Mouse (Mus musculus): Measurements from ENCODE around the gene Ripor2.

Ripor2 gene

DNA sequence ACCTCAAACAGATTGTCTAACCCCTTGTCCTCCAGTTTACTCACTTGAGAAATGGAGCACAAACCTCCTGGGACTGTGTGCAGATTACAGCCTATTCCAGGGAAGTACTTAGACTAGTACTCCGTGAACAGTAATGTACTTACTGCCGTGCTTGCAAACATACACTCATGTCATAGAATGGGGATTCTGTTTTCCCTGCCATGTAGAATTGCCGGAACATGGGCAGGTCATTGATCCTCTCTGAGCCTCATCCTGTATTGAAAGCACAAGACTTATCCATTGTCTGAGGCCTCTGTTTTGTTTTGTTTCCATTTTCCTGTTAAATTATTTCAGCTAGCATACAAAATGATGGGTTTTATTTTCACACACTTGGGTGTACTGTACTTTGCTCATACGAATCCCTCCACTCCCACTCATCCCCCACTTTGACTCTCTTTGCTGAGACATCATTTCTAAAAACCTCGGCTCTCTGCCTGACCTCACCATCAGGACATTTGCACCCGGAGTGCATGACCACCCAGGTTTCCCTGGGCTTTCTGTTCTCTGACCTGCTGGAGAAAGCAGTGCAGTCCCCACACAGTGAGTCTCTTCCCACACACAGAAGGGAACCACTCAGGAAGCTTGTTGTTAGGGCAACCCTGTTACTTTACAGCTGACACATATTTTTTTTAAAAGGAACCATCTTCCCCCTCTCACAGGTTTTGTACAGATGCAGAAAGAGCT is 35.2 kb downstream of the Ripor2 start:
- no peak for DNase-seq (ENCODE audit: low read depth, low spot score)

DNA sequence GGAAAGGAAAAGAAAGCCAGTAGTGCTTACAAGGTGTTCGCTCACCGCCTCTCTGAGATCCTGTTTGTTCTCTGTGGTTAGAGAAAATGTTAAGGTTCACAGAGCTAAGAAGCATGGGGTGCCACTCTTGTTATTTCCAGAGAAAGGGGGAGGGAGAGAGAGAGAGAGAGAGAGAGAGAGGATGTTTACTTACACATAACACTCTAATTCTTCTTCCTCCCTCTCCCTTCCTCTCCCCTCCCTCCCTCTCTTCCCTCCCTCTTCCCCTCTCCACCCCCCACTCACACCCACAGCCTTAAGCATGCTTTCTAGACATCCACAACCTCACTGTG is 35.8 kb downstream of the Ripor2 start:
- DNase-seq (ENCODE audit: low read depth, low spot score) = no peak

DNA sequence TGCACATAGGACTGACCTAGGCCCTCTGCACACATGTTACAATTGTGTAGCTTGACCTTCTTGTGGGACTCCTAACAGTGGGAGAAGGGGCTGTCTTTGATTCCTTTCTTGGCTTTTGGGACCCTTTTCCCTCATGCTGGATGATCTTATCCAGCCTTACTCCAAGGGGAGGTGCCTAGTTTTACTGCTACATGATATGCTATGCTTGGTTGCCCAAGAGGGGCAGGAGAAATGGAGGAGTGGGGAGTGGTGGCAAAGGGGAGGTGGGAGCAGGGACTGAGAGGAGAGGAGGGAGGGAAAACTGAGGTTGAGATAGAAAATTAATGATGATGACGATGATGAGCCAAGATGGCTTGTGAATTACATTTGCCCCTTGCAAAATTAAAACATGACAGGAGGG is 37.7 kb downstream of the Ripor2 start:
- no peak for DNase-seq (ENCODE audit: low read depth, low spot score)

DNA sequence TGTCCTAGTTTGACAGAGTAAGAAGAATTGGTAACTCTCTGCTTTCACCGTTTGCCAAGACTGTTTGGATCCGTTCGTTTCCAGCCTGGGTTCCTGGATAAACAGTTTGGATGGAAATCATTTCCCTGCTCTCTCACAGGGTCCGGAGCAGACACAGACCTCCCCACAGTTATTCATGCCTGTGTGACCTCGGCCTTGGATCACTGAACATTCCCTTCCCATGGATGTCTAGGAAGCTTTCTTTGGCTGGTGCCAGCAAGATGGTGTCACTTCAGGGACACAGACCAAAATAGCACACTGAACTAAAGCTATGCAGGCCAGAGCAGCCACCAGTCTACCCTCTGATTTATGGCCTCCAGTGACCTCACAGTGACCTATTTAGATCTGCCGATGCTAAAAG is 38.5 kb downstream of the Ripor2 start:
- no peak for DNase-seq (ENCODE audit: low read depth, low spot score)

DNA sequence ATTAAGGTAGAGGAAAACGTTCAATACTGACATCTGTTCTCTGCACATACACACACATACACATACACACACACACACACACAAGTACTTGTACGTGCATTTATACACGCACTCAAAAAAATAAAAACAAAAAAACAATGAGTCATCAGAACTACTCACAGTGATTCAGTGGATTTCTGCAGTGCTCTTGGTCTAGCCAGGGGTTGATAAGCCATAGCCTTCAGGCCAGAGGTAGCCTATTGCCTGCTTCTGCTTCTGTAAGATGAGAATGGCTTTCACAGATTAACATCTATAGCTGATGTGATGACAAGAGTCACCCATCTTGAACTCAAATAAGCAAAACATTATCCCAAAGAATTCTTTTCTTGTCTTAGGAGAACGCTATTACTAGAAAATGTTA is 41.6 kb downstream of the Ripor2 start:
- DNase-seq (ENCODE audit: low read depth, low spot score) = no peak

DNA sequence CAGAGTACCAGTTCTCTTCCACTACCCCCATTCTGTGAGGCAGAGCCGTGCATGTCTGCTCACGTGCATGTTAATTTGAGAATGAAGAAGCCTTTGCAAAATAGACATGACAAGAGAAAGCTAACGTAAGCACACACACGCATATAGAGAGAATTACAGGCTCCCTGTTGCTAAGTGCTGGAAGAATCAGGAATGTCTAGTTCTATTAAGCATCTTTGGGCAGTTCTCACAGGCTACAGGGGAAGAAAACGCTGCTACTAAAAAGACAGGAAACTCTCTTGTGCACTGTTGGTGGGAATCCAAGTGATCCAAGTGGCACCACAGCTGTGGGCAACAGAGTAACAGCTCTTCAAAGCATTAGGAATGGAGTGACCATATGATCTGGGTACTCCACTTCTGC is 43.1 kb downstream of the Ripor2 start:
- no peak for DNase-seq (ENCODE audit: low read depth, low spot score)

DNA sequence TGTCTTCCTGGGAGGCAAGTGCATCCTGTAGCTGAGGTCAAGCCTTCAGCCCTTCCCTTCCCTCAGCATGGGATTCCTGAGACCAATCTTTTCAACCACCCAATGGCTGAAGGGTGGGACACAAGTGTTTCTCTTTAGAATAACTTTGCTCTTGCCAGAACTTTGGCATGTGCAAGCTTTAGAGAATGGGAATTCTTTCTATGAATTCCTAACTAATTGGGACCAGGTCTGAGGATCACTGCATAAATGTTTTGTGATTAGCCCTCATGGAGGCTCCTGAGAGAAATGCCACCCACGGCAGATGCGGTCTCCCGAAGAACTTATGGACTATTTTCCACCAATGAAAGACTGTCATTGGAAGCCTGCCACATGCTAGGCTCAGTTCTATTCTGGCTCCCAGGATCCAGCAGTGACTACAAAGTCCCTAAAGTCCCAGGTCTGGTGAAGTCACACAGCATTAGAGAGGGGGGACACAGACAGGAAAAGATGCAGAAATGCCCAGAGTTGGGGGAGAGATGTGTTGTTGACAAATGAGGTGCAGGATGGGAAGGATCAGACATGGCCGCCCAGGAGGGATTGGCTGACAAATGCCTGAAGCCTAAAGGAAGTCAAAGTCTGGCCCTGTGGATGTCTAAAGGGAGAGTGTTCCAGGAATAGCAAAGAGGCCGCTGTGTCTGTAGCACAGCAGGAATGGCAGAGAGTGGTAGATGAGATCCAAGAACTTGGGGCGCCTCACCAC is 44.9 kb downstream of the Ripor2 start:
- no peak for DNase-seq (ENCODE audit: low read depth, low spot score)

DNA sequence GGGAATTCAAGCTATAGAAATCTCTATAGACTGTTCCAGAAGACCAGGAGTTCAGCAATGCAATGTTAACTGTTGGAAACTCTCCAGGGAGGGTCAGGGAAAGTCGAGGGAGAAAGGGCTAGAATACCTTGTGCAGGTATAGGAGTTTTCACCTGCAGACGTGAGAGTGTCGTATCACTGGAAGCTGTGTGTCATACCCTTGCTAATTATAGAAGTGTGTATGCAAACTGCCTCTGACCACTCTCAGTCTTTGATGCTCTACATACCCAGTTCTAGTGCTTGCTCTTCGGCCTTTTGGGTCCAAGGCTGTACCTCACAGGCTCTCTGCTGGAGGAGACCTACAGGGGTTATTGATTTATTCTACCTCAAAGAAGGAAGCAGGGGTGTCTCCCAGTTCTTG is 46.2 kb downstream of the Ripor2 start:
- no peak for DNase-seq (ENCODE audit: low read depth, low spot score)

DNA sequence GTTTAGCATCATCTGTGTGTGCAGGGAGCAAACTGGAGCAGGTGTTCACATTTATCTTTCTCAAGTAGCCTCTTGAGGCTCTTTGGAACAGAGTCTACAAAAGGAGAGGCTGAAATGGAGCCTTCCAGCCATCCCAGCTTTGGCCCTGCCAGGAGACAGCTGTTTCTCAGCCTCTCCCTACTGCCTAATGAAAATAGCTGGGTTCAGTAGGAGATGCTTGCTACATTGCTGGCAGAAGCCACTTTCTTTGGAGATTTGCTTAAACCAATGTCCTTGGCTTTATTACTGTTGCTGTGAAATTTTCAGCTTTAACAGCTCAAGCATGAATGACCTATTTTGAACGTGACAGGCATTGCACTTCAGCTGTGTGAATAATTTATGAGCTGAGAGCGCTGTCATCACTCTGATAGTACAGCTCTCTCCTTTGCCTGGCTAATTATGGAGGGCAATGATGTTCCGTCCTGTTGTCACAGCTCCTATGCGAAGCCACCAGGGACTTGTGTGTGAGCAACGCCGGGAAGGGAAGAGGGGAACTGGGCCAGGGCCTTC is 47.2 kb downstream of the Ripor2 start:
- DNase-seq (ENCODE audit: low read depth, low spot score) = no peak

DNA sequence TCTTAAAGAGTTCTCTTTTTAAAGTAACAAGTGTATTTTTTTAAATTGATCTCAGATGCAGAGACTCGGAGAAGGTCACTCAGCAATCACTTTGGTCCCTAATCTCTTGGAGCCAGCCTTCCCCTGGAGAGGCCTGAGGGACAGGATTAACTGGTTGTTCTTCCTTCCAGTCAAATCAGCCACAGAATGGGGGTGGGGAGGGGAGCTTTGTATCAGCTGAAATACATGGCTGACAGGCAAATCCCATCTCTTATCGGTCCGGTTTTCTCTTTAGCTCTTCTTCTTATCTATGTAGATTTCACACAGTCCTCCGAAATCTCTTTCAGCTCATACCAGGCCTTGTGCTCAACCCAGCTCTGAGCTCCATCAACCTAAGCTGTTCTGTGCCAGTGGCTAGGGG is 48.4 kb downstream of the Ripor2 start:
- no peak for DNase-seq (ENCODE audit: low read depth, low spot score)

DNA sequence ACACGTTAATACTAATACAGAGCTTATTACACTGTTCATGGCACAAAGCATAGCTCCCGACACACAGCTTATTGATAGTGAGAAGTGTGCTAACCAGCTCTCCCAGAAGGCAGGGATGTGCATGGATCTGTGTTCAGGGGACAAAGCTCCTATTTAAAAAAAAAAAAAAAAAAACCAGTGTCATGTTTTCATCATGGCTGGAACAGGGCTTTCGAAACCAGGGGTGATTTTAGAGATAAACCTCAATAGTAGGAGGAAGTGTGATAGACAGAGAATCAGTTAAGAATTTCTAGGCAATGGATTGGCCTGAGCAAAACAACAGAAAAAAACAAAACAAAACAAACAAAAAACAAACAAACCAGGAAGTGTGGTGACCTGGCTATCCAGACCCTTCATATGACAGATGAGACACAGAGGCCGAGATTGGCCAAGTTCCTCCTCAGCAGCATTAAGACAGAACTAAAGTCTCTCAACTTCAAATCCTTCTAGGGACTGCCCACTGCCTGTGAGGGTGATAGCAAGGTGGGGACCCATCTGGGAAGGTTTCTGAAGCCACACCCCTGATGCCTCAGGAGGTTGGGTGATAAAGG is 51.1 kb downstream of the Ripor2 start:
- DNase-seq (ENCODE audit: low read depth, low spot score) = no peak

DNA sequence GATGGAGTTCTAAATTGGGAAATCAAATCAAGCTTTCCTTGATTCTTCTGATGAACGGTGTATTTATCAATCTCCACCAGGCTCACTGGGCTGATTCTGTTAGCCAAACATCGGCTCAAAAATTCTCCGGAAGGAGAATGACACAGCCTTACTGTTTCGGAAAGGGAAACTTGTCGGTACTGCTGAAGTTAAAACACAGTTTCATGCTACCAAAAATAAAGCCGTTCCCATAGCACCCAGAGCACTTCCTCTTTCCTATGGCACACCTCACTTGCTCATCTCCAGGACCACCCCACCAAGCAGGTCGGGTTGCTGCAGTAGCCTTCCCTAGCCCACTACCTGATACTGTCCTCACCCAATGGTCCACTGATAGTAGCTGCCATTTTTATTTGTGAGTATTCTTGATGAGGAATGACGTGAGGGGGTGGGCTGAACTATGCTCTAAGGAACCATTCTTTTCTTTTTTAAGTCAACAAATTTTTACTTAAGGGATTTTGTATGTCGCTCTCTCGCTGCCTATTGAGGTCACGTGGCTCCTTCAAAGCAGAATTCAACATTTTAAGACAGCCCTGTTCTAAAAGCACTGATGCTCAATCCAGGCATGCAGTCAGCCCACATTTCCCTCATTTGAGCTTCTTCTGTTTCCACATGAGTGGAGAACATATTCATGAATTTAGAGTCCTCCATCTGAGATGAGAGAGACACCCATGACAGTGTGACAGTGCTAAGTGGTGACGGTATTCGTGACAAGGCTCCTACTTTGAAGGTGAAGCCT is 52.5 kb downstream of the Ripor2 start:
- no peak for DNase-seq (ENCODE audit: low read depth, low spot score)

DNA sequence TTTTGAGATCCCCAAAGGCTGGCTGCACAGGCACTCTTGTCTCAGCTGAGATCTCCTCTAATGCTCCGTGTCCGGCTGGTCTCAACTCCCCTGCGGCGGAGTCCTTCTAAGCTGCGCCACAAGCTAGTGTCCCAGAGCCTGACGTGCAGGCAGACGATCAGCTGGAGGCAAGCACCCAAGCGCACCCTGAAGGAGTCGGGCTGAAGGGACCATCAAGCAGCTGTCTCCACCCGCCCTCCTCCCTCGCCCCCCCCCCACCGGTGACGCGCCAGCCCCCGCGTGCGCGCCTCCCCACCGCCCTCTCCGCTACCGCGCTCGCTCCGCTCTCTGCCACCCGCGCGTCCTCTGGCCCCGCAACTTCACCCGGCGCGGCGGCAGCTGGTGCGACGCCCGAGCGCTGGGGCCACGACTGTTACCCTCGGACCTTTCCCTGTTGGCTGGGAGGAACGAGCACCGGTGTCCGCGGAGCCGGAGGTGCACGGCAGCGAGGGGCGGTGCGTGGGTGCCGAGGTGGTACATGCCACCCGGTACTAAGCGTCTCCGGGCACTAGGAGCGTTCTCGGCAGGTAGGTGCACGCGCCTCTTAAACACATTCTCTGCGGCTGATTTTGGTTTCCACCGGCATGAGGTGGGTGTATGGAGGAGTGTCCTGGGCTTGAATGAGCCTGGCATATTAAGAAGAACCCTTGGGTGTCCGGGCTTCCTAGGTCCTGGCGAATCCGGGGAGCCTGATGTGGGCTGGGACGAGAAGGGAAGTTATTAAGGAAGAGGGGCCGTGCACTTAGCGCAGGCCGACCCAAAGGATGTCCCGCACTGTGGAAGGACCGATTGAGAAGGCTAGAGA is 56.6 kb downstream of the Ripor2 start:
- no peak for DNase-seq (ENCODE audit: low read depth, low spot score)

DNA sequence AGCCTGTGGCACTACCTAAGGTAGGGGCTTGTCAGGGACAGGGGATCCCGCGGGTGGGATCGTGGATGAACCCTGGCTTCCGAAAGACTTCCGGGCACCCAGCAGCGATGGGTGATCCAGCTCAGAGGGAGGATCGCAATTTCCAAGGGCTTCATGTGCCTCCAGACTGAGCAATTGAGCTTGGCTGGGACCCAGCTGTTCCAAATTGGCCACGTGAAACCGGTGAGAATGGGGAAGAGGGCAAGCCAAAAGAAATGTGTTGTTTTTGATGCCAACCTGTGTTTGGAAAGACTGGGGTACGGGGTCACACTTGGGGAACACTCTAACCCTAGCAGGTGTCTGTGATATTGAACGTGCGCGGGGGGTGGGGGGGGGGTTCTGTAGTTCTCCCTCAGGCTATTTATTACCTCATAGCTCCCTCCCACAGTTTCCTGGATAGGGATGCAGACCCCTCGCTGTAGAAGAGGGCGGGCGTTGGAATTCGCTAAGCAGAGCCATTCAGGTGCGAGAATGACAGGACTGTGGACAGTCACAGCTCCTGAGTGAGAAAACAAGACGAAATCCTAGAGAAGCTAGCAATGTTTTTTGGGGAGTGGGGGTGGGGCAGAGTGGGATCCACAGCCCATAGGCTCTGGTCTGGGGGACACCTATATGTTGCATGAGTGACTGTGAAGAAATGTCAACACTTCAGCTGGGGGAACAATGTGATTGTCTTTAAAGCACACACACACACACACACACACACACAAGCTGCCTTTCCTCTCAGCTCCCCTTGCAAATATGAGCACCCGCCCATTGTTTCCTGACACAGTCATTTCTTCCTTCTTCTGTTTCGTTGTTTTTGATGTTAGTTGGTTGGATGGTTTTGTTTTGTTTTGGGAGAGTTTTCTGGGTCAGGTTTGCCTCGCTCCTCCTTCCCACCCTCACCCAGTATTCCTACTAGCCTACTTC is 57.5 kb downstream of the Ripor2 start:
- no peak for DNase-seq (ENCODE audit: low read depth, low spot score)

DNA sequence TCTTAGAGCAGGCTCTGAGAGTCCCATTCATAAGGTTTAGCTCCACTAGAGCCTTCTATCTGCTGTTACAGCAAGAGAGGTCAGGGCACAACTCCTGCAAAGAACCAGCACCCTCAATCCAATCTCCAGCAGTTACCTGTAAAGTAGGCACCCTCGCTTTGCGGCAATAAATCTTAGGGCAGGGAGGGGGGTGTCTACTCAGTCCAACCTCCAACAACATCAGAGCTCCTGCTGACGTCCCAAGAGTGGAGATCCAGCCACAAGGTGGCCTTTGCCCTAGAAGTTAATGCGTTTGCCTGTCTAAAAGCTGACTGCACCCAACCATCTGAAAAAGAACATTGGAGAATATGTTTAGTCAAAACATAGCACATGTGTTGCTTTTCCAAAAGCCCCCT is 58.2 kb downstream of the Ripor2 start:
- no peak for DNase-seq (ENCODE audit: low read depth, low spot score)

DNA sequence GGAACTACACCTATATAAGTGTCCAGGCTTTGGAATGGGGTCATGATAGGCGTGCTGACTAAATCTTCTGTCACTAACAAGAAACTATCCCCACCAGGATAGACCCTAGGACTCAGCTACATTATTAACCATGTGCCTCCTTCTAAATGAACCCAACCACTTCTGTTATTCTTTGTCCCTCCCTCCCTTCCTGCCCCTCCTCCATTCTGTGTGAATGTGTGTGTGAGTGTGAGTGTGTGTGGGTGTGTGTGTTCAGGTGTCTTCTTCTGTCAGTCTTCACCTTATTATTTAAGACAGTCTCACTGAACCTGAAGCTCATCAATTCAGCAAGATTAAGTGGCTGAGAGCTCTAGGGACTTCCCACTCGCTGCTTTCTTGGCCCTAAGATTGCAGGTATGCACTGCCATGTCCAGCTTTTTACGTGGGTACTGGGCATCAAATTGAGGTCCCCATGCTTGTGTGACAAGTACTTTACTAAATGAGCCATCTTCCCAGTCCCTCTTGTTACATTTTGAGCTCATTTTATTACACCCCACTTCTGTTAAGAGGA is 58.9 kb downstream of the Ripor2 start:
- DNase-seq (ENCODE audit: low read depth, low spot score) = no peak

DNA sequence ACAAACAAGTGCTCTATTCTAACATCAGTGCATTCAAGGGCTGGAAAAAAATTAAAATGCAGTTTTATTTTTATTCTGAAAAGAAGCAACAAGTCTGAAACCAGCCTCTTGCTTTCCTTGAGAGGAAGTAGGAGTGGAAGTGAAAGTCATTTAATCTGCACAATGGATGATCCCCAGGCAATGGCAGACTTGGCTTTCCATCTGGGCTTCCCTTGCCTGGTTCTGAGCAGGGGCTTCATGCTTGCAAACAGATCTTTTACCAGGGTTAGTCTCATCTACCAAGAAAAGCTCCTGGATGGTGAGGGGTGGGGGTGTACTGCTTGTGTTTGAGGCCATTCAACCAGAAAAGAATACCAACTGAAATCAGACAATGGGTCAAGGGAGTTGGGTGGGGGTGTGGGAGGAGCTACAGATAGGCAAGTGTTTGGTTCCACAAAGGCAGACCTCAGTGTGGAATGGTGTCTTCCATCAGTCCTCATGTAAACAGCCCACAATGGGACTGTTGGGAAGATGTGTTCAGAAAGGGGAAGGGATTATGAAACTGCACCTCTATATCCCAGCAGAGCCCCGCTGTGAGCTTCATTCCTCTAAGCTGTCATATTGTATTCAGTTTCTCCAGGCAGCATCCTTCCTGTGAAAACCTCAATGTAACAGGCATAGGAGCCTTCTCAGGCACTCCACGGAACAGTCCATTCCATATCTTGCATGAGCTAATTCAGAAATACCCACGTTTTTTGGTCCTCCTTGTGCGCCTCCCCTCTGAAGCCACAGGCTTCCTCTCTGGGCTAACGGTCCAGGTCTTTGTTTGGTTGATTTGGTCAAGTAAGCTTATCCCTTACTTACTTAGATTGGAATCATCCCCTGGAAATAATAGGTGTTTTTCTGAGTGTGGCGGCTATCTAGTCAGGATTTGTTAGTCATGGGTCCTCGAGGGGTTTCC is 59.8 kb downstream of the Ripor2 start:
- no peak for DNase-seq (ENCODE audit: low read depth, low spot score)

DNA sequence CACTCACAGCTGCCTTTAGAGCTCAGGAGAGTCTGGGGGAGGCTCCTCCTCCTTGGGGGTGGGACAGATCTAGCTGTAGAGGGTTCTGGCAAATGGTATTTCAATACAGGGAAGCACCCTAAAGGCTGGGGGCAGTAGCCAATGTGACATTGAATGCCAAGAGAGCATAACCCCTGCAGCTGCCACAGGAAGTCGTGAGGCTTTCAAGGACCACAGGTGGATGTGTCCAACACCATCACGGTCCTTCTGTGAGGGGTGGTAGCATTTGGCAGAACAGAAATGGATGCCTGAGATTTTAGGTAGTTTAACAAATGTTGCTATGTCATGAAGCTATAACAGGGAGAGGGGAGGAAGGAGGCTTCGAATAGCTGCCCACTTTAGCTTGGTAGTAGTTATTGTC is 63.2 kb downstream of the Ripor2 start:
- no peak for DNase-seq (ENCODE audit: low read depth, low spot score)

DNA sequence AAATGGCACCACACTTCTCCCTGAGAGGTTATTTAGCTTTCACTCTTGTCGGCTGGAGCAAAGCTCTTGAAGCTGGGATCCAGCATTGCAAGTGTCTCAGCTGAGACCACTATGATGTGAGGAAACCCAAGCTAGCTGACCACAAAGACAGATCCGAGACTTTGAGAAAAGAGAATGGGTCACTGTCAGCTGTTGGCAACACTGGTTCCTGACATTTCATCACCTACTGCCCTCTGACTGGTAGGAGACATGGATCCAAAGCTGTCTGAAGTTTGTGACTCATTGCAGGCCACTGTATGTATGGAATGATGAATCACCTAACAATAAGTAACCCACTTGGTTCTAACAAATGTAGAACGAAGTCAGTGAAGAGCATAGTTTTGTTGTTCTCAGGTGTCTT is 64.3 kb downstream of the Ripor2 start:
- DNase-seq (ENCODE audit: low read depth, low spot score) = no peak
